Mouse (Mus musculus): Measurements from ENCODE around the gene Slc35d2.

GRCm38 (mm10) chr13:64081012-64081919, 47.9 kb downstream of the Slc35d2 start:
- TF ChIP-seq CTCF (IDR thresholded peaks at IDR 0.05; ENCODE audit: borderline replicate concordance, extremely low read depth, insufficient read depth, insufficient read length) (no peak), POLR2A (IDR thresholded peaks at IDR 0.05; ENCODE audit: borderline replicate concordance, extremely low read depth, insufficient read depth, insufficient read length, poor library complexity, severe bottlenecking) (no peak)

Measured in brain, embryonic 14.5 days (tissue).